Mouse (Mus musculus): ENCODE results near the gene Dst.

The Dst gene

GRCm38 (mm10) chr1:34139871-34140471 is 231.9 kb downstream of the Dst start:
- peak; percentile 73 to 85 for DNase-seq

GRCm38 (mm10) chr1:34140686-34141085 is 232.7 kb downstream of the Dst start:
- DNase-seq = peak in 1 of 2 experiments; percentile 47

DNA sequence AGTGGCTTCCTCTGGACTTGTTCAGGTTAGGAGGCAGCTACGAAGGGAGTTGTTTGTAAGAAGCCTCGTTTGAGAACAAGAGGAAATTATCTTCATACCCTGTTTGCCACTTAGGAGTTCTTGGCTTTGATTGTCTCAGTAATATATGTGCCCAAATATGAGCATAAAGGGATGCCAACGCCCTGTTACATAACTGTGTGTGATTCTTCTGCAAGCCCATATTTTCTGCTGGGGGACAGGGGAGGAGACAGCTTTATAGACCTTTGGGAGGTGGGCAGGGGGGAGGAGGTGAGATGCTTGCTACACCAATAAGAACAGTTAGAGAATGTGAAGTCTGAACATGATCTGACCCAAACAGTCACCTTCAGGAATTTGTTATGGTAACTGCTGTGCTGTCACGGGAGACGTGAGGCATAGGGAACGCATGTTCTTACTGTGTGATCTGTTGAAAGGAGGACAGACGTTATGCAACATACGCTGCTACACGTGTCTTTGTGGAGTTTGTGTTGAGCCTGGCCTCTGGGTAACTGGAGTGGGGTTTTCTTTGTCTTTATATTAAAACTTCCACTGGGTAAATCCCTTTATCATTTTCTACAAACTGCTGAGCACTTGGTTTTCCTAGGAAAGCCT is 235.0 kb downstream of the Dst start:
- no peak for DNase-seq

- DNase-seq = no peak
Measured at GRCm38 (mm10) chr1:34144826-34145225, 236.8 kb downstream of the Dst start.

DNA sequence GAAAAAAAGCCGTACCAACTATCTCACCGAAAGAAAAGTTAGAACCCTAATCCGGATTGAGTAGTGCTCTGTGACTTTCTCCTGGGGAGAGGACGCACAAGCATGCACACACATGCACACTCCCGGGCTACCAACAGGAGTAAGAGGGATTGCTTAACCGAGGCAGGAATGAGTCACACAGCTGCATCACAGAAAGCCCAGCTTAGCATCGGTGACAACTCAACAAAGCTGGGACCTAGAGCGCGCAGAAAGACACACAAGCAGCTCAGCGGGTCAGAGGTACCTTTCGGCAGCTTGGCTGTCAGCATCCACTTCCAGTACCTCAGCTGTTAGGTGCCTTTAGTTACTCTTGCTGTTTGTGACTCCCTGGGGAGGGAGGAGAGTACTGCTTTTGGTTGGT is 240.0 kb downstream of the Dst start:
- no peak for DNase-seq

DNA sequence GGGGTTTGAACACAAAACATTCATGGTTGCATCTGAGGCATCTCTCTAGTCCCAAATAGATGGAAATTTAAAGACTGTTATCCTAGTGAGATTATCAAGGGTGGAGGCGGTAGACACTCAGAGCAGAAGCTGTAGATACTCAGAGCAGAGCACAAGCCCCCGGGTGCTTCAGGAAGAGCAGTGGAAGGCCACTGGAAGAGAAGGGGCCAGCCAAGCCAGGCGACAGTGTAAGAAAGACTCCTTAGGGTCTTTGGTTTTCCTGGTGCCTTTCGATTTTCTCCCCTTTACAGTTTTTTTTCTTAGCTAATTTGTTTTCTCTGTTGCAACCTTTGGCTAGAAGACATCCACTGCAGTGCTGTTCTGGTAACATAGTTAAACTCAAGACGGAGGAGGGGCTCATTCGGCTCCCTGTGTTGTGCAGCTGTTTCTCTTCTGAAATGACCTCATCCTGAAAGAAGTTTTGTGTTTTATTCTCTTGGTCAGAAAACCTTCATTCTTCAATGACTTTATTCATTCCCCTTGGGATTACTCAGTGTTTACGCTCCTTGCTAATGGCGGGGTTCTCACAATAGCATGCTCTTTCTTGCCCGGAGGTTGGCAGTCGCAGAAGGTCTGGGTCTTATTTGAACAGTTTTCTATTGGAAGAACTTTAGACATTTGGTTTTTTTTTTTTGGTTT is 242.5 kb downstream of the Dst start:
- no peak for DNase-seq

DNA sequence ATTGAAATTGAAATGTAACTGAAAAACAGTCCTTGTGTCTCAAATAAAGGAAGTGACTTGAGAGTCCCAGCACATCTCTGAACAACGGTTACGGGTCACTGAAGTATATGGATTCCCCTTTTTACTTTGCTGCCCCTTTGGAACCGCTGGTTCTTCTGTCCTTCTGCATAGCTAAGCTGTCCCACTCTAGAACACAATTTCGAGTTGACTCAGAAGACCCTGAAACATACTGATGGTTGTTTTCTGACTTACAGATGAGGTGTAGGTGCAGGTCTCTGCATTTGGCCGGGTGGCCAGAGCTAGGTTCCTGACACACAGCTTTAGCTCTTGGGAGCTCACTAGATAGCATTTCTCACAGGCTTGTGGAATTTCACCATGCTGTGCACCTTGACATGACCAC is 244.7 kb downstream of the Dst start:
- DNase-seq = no peak

- DNase-seq = no peak
Measured at GRCm38 (mm10) chr1:34156058-34156457, 248.0 kb downstream of the Dst start.

- no peak for DNase-seq
Measured at GRCm38 (mm10) chr1:34157702-34158101, 249.7 kb downstream of the Dst start.

GRCm38 (mm10) chr1:34158822-34159221 is 250.8 kb downstream of the Dst start:
- no peak for DNase-seq

GRCm38 (mm10) chr1:34159898-34160297 is 251.9 kb downstream of the Dst start:
- no peak for DNase-seq

- DNase-seq = peak; percentile 88 to 95
Measured at GRCm38 (mm10) chr1:34164616-34165295, 256.7 kb downstream of the Dst start.

DNA sequence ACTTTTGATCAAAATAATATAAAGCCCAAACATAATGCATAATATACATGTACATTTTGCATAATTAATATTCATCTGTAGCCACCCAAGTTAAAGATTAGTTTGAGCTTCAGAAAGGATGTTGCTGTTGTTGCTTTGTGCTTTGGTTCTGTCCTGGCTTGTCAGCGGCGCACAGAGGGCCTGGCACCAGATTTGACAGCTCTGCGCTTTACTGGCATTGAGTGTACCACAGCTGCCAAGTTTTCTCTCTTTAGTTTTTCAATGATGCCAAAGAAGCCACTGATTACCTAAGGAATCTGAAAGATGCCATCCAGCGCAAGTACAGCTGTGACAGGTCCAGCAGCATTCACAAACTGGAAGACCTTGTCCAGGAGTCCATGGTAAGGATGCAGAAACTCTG is 257.9 kb downstream of the Dst start:
- DNase-seq = no peak

DNA sequence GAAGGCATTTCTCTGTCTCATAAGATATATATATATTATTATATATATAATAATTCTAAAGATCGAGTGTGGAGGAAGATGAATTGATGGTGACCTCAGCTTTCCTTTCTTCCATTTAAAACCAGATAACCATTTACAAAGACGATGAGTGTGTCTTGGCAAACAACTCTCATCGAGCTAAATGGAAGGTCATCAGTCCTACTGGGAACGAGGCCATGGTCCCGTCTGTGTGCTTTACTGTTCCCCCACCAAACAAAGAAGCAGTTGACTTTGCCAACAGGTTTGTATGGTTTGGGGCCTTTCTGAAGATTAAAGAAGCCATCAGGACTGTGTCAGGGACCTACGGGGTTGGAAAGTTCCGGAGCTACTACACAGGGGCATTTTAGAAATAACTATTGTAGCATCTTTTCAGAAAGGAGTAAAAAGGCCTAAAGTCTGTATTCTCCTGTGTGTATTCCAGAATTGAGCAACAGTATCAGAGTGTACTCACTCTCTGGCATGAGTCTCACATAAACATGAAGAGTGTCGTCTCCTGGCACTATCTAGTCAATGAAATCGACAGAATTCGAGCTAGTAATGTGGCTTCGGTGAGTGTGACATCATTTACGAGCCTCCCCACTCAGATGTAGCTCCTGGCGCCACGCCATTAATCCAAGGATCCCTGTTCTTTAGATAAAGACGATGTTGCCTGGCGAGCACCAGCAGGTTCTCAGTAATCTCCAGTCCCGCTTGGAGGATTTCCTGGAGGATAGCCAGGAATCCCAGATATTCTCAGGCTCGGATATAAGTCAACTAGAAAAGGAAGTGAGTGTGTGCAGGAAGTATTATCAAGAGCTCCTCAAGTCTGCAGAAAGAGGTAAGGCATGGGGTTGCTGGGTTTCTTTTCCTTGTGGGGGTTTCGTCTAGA is 259.4 kb downstream of the Dst start:
- DNase-seq = peak in 1 of 2 experiments; percentile 42

- no peak for DNase-seq
Measured at GRCm38 (mm10) chr1:34169086-34169485, 261.1 kb downstream of the Dst start.

- DNase-seq = peak; percentile 31 to 46
Measured at GRCm38 (mm10) chr1:34174517-34174916, 266.5 kb downstream of the Dst start.

- DNase-seq = peak; percentile 73 to 78
Measured at GRCm38 (mm10) chr1:34174961-34175360, 266.9 kb downstream of the Dst start.

GRCm38 (mm10) chr1:34178022-34178727 is 270.1 kb downstream of the Dst start:
- DNase-seq = no peak

- DNase-seq = no peak
Measured at GRCm38 (mm10) chr1:34179756-34180155, 271.7 kb downstream of the Dst start.

DNA sequence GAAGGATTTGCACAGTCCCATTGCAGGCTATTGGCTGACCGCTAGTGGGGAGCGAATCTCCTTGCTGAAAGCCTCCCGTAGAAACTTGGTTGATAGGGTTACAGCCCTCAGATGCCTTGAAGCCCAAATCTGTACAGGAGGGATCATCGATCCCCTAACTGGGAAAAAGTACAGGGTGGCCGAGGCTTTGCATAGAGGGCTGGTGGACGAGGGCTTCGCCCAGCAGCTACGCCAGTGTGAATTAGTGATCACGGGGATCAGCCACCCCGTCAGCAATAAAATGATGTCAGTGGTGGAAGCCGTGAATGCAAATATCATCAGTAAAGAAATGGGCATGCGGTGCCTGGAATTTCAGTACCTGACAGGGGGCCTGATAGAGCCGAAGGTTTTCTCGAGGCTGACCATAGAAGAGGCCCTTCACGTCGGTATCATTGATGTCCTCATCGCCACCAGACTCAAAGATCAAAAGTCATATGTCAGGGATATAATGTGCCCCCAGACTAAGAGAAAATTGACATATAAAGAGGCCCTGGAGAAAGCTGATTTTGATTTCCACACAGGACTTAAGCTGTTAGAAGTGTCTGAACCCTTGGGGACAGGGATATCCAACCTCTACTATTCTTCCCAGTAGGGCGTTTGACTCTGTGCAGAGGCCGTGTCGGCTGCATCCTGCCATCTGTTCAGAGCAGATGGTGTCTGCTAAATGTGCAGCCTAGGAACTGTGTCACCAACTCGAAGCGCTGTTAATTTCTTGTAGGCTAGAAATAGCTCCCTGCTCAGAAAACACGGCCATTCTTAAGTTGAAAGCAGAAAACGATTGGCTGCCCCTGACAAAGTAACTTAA is 274.6 kb downstream of the Dst start:
- DNase-seq = no peak

All from kidney, postnatal 36 days (tissue).